Mouse (Mus musculus): Measurements from ENCODE around the gene Gm49373. TPM values are rescaled to one million over a fixed set of nuclear protein-coding genes. Genes with fewer than 3 reads are reported as not detected.

Gm49373 gene
- 0.60 and 0.93 TPM in 2 replicates for polyA plus RNA-seq (2015; fragmentation: Nextera tagmentation; extraction: Ambion mirVana)

DNA sequence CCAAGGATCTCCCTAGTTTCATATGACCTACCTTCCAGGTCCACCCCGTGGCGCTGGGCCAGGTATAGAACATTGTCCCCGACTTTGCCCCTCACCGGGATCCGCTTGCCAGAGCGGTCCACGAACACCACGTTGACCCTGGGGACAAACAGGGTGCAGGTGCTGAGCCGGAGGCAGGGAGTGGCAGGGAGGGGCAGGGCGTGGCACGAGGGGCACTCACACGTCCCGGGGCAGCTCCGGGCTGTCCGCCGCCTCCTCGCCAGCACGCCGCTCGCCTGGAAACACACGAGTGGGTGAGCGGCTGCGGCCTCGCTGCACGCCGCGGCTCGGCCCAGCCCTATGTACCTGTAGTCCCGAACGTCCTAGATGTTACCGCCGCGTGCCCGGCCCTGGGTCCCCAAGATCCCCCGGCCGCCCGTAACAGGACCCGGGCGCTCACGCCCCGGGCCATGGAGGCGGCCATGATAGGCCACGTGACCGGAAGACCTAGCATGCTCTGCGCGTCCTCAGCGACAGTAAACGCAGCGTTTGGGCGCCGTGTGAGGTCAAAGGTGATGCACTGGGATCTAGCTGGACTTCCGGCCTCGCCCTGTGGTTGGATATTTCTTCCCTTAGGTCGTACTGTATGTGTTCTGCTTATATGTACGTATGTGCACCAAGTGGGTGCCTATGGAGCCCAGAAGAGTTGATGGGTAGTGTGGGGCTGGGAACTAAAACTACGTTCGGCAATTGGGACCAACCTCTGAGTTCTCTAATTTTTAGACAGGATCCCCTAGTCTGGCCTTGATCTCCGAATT lies at the start of gene Gm49373, which contains the start of gene Fdx1l:
Gene Gm49373 (minus strand): TSS at position 53 of the 797 bp plus-strand sequence.
Gene Fdx1l (minus strand): TSS at position 571 of the 797 bp plus-strand sequence.
- peaks cover 16% of the 10 kb centered on the region for H3K4me1 ChIP-seq
- ATAC-seq (ENCODE audit: insufficient number of reproducible peaks, low FRiP score, low TSS enrichment, low read depth): peak; percentile 81
- peaks cover 43% of the 10 kb centered on the region for H3K36me3 ChIP-seq
- peak within 1 kb of the TSS; percentile 83 for H3K9ac ChIP-seq
- H3K9me3 ChIP-seq: no peaks in the 10 kb centered on the region
- H3K27ac ChIP-seq: peak within 1 kb of the TSS; percentile 74
- H3K4me2 ChIP-seq: peak within 1 kb of the TSS; percentile 87
- H3K27me3 ChIP-seq: no peaks in the 10 kb centered on the region
- H3K4me3 ChIP-seq: peak within 1 kb of the TSS; percentile 89
- 2% methylated on average over 58 of the region's 58 CpGs for WGBS

DNA sequence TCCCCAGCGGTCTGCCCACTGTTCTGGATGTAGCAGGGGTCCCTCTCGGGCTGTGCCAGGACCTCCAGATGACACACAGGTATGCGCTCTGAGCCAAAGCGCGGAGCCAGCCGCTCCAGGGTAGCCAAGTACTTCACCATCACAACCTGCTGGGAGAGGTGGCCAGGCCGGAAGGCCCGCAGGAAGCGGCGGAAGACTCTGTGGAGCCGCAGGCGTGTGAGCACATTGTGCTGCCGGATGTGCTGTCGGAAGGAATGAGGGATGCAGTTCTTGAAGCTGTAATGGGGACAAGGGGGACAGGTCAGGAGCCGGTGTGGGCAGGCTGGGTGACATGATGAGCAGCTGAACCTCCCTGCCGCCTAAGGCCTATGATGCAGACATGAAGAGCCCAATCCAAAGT lies 48.6 kb upstream of the Gm49373 start:
- Histone ChIP-seq H3K27ac (no peak overlapping the region), H3K4me1 (no peaks in the 10 kb centered on the region), H3K27me3 (no peaks in the 10 kb centered on the region), H3K4me3 (no peak overlapping the region), H3K9me3 (no peaks in the 10 kb centered on the region), H3K4me2 (no peak overlapping the region), H3K9ac (no peak overlapping the region), H3K36me3 (peaks cover 61% of the 10 kb centered on the region)
- no peak; the same call in 1 of the 2 replicates for ATAC-seq (ENCODE audit: insufficient number of reproducible peaks, low FRiP score, low TSS enrichment, low read depth)
- 83% methylated on average over 16 of the region's 16 CpGs for WGBS

DNA sequence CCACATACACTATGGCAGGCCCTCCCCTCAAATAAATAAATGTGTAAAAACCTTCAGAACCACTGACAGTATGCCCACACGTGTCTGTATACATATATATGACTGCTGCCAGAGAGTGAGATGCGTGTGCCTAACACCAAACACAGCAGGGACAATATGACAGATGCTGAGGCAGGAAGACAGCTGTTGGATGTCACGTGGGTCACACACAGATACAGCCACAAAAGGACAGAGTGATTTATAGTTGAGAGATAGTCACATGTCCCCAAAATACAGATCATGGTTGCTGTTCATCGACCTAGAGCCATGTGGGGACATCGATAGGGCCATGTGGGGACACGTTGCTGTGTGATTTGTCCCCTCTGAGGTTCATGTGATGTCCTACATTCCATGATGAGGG lies 44.2 kb upstream of the Gm49373 start:
- Histone ChIP-seq H3K36me3 (peaks cover 51% of the 10 kb centered on the region), H3K9me3 (no peaks in the 10 kb centered on the region), H3K4me2 (no peak overlapping the region), H3K4me3 (no peak overlapping the region), H3K27me3 (no peaks in the 10 kb centered on the region), H3K27ac (no peak overlapping the region), H3K4me1 (no peaks in the 10 kb centered on the region), H3K9ac (no peak overlapping the region)
- WGBS: 74% methylated on average over 6 of the region's 6 CpGs
- no peak for ATAC-seq (ENCODE audit: insufficient number of reproducible peaks, low FRiP score, low TSS enrichment, low read depth)

GRCm38 (mm10) chr9:21115105-21115504 lies 42.2 kb upstream of the Gm49373 start:
- Histone ChIP-seq H3K4me3 (no peak overlapping the region), H3K9me3 (no peaks in the 10 kb centered on the region), H3K4me2 (no peak overlapping the region), H3K36me3 (peaks cover 42% of the 10 kb centered on the region), H3K27me3 (no peaks in the 10 kb centered on the region), H3K9ac (no peak overlapping the region), H3K4me1 (no peaks in the 10 kb centered on the region), H3K27ac (no peak overlapping the region)
- no peak for ATAC-seq (ENCODE audit: insufficient number of reproducible peaks, low FRiP score, low TSS enrichment, low read depth)
- WGBS: 88% methylated on average over 8 of the region's 8 CpGs

DNA sequence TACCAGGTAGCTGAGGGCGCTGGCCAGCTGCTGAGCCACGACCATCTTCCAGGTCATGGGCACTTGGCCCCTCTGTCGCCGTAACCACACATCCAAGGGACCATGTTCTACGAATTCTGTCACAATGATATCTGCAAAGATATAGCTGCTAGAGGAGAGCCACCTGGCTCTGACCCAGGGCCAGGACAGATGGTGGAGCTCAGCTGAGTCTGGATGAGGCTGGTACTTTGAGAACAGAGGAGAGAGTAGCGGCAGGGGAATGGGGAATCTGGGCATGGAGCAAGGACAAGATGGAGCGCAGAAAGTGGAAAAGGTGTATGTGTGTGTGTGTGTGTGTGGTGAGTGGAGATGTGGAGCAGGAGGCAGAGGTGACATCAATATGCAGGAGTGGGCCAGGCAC lies 41.3 kb upstream of the Gm49373 start:
- Histone ChIP-seq H3K36me3 (peaks cover 41% of the 10 kb centered on the region), H3K9ac (no peak overlapping the region), H3K4me3 (no peak overlapping the region), H3K27ac (no peak overlapping the region), H3K27me3 (no peaks in the 10 kb centered on the region), H3K9me3 (no peaks in the 10 kb centered on the region), H3K4me2 (no peak overlapping the region), H3K4me1 (no peaks in the 10 kb centered on the region)
- WGBS: 87% methylated on average over 7 of the region's 7 CpGs
- no peak for ATAC-seq (ENCODE audit: insufficient number of reproducible peaks, low FRiP score, low TSS enrichment, low read depth)

DNA sequence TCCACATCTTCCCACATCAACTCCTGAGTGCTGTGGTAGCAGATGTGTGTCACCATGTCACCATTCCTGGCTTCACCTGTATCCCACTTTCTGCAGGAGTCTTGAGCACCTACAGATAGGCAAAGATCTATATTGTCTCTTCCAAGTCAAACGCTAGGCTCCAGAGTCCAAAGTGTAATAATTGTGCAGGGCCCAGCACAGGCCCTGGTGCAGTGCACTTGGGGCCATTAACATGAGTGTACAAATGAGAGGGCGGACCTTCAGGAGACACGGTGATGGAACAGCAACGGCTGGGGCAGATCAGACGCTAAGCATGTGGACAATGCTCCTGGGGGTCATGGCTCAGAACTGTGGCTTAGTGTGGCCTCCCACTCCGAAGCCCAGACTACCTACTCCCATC lies 40.9 kb upstream of the Gm49373 start:
- H3K27me3 ChIP-seq: no peaks in the 10 kb centered on the region
- H3K36me3 ChIP-seq: peaks cover 46% of the 10 kb centered on the region
- no peak overlapping the region for H3K27ac ChIP-seq
- H3K4me2 ChIP-seq: no peak overlapping the region
- no peaks in the 10 kb centered on the region for H3K9me3 ChIP-seq
- 85% methylated on average over 6 of the region's 6 CpGs for WGBS
- no peaks in the 10 kb centered on the region for H3K4me1 ChIP-seq
- H3K4me3 ChIP-seq: no peak overlapping the region
- H3K9ac ChIP-seq: no peak overlapping the region
- no peak for ATAC-seq (ENCODE audit: insufficient number of reproducible peaks, low FRiP score, low TSS enrichment, low read depth)

DNA sequence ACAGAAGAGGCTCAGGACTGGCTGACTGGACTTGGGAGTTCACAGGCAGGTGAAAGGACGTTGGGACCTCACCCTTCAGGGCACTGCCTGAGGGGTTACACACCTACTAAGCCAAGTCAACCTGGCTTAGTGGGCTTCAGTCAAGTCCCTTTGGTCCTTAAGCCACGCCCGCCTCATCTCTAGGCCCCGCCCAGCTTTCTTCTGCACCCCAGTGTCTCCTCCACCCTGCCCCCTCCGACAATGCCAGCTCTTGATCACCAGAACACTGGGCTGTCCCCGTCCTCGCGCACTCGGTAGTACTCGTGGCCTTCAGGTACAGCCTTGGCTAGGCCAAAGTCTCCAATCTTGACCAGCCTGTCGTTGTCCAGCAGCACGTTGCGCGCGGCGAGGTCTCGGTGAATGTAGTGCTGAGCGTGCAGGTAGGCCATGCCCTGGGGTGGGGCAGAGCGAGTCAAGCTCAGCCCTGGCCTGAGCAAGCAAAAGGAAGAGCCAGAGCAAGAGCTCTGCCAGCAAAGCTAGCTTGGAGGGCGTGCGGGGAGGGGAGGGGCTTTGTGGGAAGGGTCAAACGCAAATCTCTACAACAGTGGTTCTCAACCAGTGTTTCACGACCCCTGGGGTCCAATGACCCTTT lies 34.8 kb upstream of the Gm49373 start:
- Histone ChIP-seq H3K36me3 (peaks cover 31% of the 10 kb centered on the region), H3K4me1 (no peaks in the 10 kb centered on the region)
- 45% methylated on average over 23 of the region's 23 CpGs for WGBS

GRCm38 (mm10) chr9:21105760-21106564 lies 33.1 kb upstream of the Gm49373 start:
- no peak overlapping the region for H3K4me2 ChIP-seq
- no peak for ATAC-seq (ENCODE audit: insufficient number of reproducible peaks, low FRiP score, low TSS enrichment, low read depth)

More for the DNA sequence above, 34.8 kb upstream of the Gm49373 start:
- no peak overlapping the region for H3K4me3 ChIP-seq
- H3K27me3 ChIP-seq: no peaks in the 10 kb centered on the region
- no peak for ATAC-seq (ENCODE audit: insufficient number of reproducible peaks, low FRiP score, low TSS enrichment, low read depth)
- H3K9ac ChIP-seq: no peak overlapping the region
- H3K4me2 ChIP-seq: no peak overlapping the region
- no peak overlapping the region for H3K27ac ChIP-seq
- H3K9me3 ChIP-seq: no peaks in the 10 kb centered on the region

GRCm38 (mm10) chr9:21104814-21105213 lies 31.9 kb upstream of the Gm49373 start:
- H3K27ac ChIP-seq: no peak overlapping the region
- H3K36me3 ChIP-seq: peaks cover 19% of the 10 kb centered on the region
- peaks cover 6% of the 10 kb centered on the region for H3K4me1 ChIP-seq
- no peak for ATAC-seq (ENCODE audit: insufficient number of reproducible peaks, low FRiP score, low TSS enrichment, low read depth)
- H3K27me3 ChIP-seq: no peaks in the 10 kb centered on the region
- no peak overlapping the region for H3K4me2 ChIP-seq
- no peaks in the 10 kb centered on the region for H3K9me3 ChIP-seq
- no peak overlapping the region for H3K4me3 ChIP-seq
- WGBS: 80% methylated on average over 6 of the region's 6 CpGs
- H3K9ac ChIP-seq: no peak overlapping the region

More at GRCm38 (mm10) chr9:21105760-21106564, 33.1 kb upstream of the Gm49373 start:
- H3K4me1 ChIP-seq: no peaks in the 10 kb centered on the region
- H3K36me3 ChIP-seq: peaks cover 28% of the 10 kb centered on the region
- H3K27me3 ChIP-seq: no peaks in the 10 kb centered on the region
- H3K27ac ChIP-seq: no peak overlapping the region
- no peak overlapping the region for H3K4me3 ChIP-seq
- H3K9ac ChIP-seq: no peak overlapping the region
- H3K9me3 ChIP-seq: no peaks in the 10 kb centered on the region
- WGBS: 74% methylated on average over 5 of the region's 5 CpGs

GRCm38 (mm10) chr9:21102076-21102475 lies 29.2 kb upstream of the Gm49373 start:
- WGBS: 95% methylated on average over 2 of the region's 2 CpGs
- no peak for ATAC-seq (ENCODE audit: insufficient number of reproducible peaks, low FRiP score, low TSS enrichment, low read depth)

GRCm38 (mm10) chr9:21100447-21101161 lies 27.7 kb upstream of the Gm49373 start:
- H3K9ac ChIP-seq: no peak overlapping the region

More at GRCm38 (mm10) chr9:21102076-21102475, 29.2 kb upstream of the Gm49373 start:
- H3K36me3 ChIP-seq: peaks cover 3% of the 10 kb centered on the region
- H3K27me3 ChIP-seq: no peaks in the 10 kb centered on the region
- no peak overlapping the region for H3K4me2 ChIP-seq
- H3K27ac ChIP-seq: no peak overlapping the region
- no peak overlapping the region for H3K4me3 ChIP-seq
- H3K4me1 ChIP-seq: peaks cover 6% of the 10 kb centered on the region
- H3K9ac ChIP-seq: no peak overlapping the region
- no peaks in the 10 kb centered on the region for H3K9me3 ChIP-seq

More at GRCm38 (mm10) chr9:21100447-21101161, 27.7 kb upstream of the Gm49373 start:
- H3K36me3 ChIP-seq: peaks cover 3% of the 10 kb centered on the region; the same call in 1 of the 2 replicates
- H3K27me3 ChIP-seq: no peaks in the 10 kb centered on the region
- H3K4me3 ChIP-seq: no peak overlapping the region
- H3K9me3 ChIP-seq: no peaks in the 10 kb centered on the region
- no peak for ATAC-seq (ENCODE audit: insufficient number of reproducible peaks, low FRiP score, low TSS enrichment, low read depth)
- no peak overlapping the region for H3K4me2 ChIP-seq
- peaks cover 6% of the 10 kb centered on the region for H3K4me1 ChIP-seq
- H3K27ac ChIP-seq: no peak overlapping the region
- 50% methylated on average over 15 of the region's 15 CpGs for WGBS
